Mouse (Mus musculus): ENCODE results near the gene Skap1. TPM values are rescaled to one million over a fixed set of nuclear protein-coding genes. Genes with fewer than 3 reads are reported as not detected.
"Not testable (repeated sequence)": the region's sequence is repeated elsewhere in the genome, so short reads cannot be mapped to it uniquely, and the experiment has no call there.

Gene Skap1
- total RNA-seq, 2 experiments from 2014 or later, result 1.8 to 2.0 TPM

GRCm38 (mm10) chr11:96776968-96777962 lies 312.9 kb downstream of the Skap1 start, which contains the start of gene Snx11:
TSS of gene Snx11 (minus strand) at chr11:96777559.
- Histone ChIP-seq H3K4me3 (peak within 1 kb of the TSS; percentile 75), H3K27ac (peak within 1 kb of the TSS; percentile 78)
- peak; percentile 80 for TF ChIP-seq CTCF (IDR thresholded peaks at IDR 0.05)
- DNase-seq (ENCODE audit: extremely low spot score in 1 of 2, low spot score in 2 of 2), result peak; percentile 99 to 100
- intact Hi-C loops (cut with DNase I), result loop anchor here (2.0 to 5.0 kb wide), 3 partner anchors 16 to 500 kb away; no protein-coding TSS in a partner anchor

GRCm38 (mm10) chr11:96778061-96778627 lies 313.8 kb downstream of the Skap1 start:
- not testable (repeated sequence) for DNase-seq (ENCODE audit: extremely low spot score in 1 of 2, low spot score in 2 of 2)
- peak overlapping the region; percentile 75 for H3K4me3 ChIP-seq
- intact Hi-C loops (cut with DNase I), result loop anchor here (5.0 kb wide), 2 partner anchors 101 to 501 kb away; no protein-coding TSS in a partner anchor
- H3K27ac ChIP-seq, result peak overlapping the region; percentile 78; the same call in 1 of the 2 replicates

- Histone ChIP-seq H3K4me3 (no peak overlapping the region), H3K27ac (no peak overlapping the region)
- DNase-seq (ENCODE audit: extremely low spot score in 1 of 2, low spot score in 2 of 2), result no peak
- intact Hi-C loops (cut with DNase I), result no loop called here
- no peak for TF ChIP-seq CTCF (IDR thresholded peaks at IDR 0.05)
Measured at GRCm38 (mm10) chr11:96780306-96780705, 315.9 kb downstream of the Skap1 start.

GRCm38 (mm10) chr11:96781425-96781824 lies 317.0 kb downstream of the Skap1 start:
- intact Hi-C loops (cut with DNase I), result no loop called here
- DNase-seq (ENCODE audit: extremely low spot score in 1 of 2, low spot score in 2 of 2), result no peak
- Histone ChIP-seq H3K4me3 (no peak overlapping the region), H3K27ac (no peak overlapping the region)
- TF ChIP-seq CTCF (IDR thresholded peaks at IDR 0.05), result peak; percentile 42

- H3K4me3 ChIP-seq; H3K27ac ChIP-seq; intact Hi-C loops (cut with DNase I): not testable (repeated sequence)
- peak in 1 of 2 experiments; percentile 57 for DNase-seq (ENCODE audit: extremely low spot score in 1 of 2, low spot score in 2 of 2)
- peak; percentile 68 for TF ChIP-seq CTCF (IDR thresholded peaks at IDR 0.05)
Measured at GRCm38 (mm10) chr11:96784847-96785246, 320.5 kb downstream of the Skap1 start.

GRCm38 (mm10) chr11:96786731-96787450 lies 322.5 kb downstream of the Skap1 start:
- intact Hi-C loops (cut with DNase I), result no loop called here
- Histone ChIP-seq H3K27ac (no peak overlapping the region), H3K4me3 (no peak overlapping the region)
- no peak for DNase-seq (ENCODE audit: extremely low spot score in 1 of 2, low spot score in 2 of 2)
- no peak for TF ChIP-seq CTCF (IDR thresholded peaks at IDR 0.05)

- TF ChIP-seq CTCF (IDR thresholded peaks at IDR 0.05), result no peak
- intact Hi-C loops (cut with DNase I), result loop anchor here (2.0 kb wide), 2 partner anchors 36 to 72 kb away; no protein-coding TSS in a partner anchor
- DNase-seq (ENCODE audit: extremely low spot score in 1 of 2, low spot score in 2 of 2), result peak; percentile 88 to 92
- peak within 1 kb of the TSS; percentile 94 for H3K27ac ChIP-seq
- H3K4me3 ChIP-seq, result peak within 1 kb of the TSS; percentile 81
Measured at GRCm38 (mm10) chr11:96788871-96789795, 324.7 kb downstream of the Skap1 start, which contains the start of gene Cbx1. TSS of gene Cbx1 (plus strand) at chr11:96789127.

GRCm38 (mm10) chr11:96789990-96790389 lies 325.6 kb downstream of the Skap1 start:
- no peak; the same call in 1 of the 2 replicates for TF ChIP-seq CTCF (IDR thresholded peaks at IDR 0.05)
- H3K4me3 ChIP-seq, result peak overlapping the region; percentile 81
- no peak overlapping the region for H3K27ac ChIP-seq
- DNase-seq (ENCODE audit: extremely low spot score in 1 of 2, low spot score in 2 of 2), result no peak
- intact Hi-C loops (cut with DNase I), result loop anchor here (2.0 kb wide), 2 partner anchors 35 to 71 kb away; no protein-coding TSS in a partner anchor

GRCm38 (mm10) chr11:96790681-96791080 lies 326.3 kb downstream of the Skap1 start:
- no peak for DNase-seq (ENCODE audit: extremely low spot score in 1 of 2, low spot score in 2 of 2)
- TF ChIP-seq CTCF (IDR thresholded peaks at IDR 0.05), result no peak
- Histone ChIP-seq H3K27ac (no peak overlapping the region), H3K4me3 (no peak overlapping the region)
- intact Hi-C loops (cut with DNase I), result no loop called here

- intact Hi-C loops (cut with DNase I), result no loop called here
- DNase-seq (ENCODE audit: extremely low spot score in 1 of 2, low spot score in 2 of 2), result no peak
- Histone ChIP-seq H3K4me3 (no peak overlapping the region), H3K27ac (no peak overlapping the region)
- TF ChIP-seq CTCF (IDR thresholded peaks at IDR 0.05), result no peak
Measured at GRCm38 (mm10) chr11:96795491-96795890, 331.1 kb downstream of the Skap1 start.

Data from left cerebral cortex, adult 2 months (tissue).